Mouse (Mus musculus) heart, embryonic 12.5 days (tissue): ENCODE results near the gene Sik1. TPM values are rescaled to one million over a fixed set of nuclear protein-coding genes. Genes with fewer than 3 reads are reported as not detected.

Experiments used
- ATAC-seq: fragments of 200-750 bp; cut with Nextera tagmentation; 2 replicates; pipeline ENCODE4 v1.8.0; 2017; ENCODE audit warnings: moderate TSS enrichment, moderate library complexity; ENCODE audit not compliant: insufficient number of reproducible peaks, low FRiP score
- H3K27ac ChIP-seq: fragments of 300-500 bp; sonication (generic); 2 replicates; pipeline ENCODE4 v1.5.1; 2016; ENCODE audit warnings: mild to moderate bottlenecking, moderate library complexity; ENCODE audit not compliant: poor library complexity, severe bottlenecking
- H3K27me3 ChIP-seq: fragments of 300-500 bp; sonication (generic); replicated peaks from 2 replicates; pipeline ENCODE4 v1.6.1; 2016; ENCODE audit warnings: mild to moderate bottlenecking, moderate library complexity
- H3K36me3 ChIP-seq: fragments of 300-500 bp; sonication (generic); 2 replicates; pipeline ENCODE4 v1.6.1; 2016; ENCODE audit warnings: mild to moderate bottlenecking, moderate library complexity
- H3K4me1 ChIP-seq: fragments of 300-500 bp; sonication (generic); replicated peaks from 2 replicates; pipeline ENCODE4 v1.6.1; 2016; ENCODE audit warnings: mild to moderate bottlenecking
- H3K4me2 ChIP-seq: fragments of 300-500 bp; sonication (generic); 2 replicates; pipeline ENCODE4 v1.6.1; 2016; ENCODE audit warnings: mild to moderate bottlenecking, moderate library complexity
- H3K4me3 ChIP-seq: fragments of 300-500 bp; sonication (generic); 2 replicates; pipeline ENCODE4 v1.5.1; 2016; ENCODE audit warnings: mild to moderate bottlenecking
- H3K9ac ChIP-seq: fragments of 300-500 bp; sonication (generic); 2 replicates; pipeline ENCODE4 v1.6.1; 2016; ENCODE audit warnings: mild to moderate bottlenecking, moderate library complexity
- H3K9me3 ChIP-seq: fragments of 300-500 bp; sonication (generic); replicated peaks from 2 replicates; pipeline ENCODE4 v1.6.1; 2016; ENCODE audit warnings: mild to moderate bottlenecking, moderate library complexity
- WGBS: fragments of 180-500 bp; shearing (Covaris S2); methylation state at CpG from one replicate; pipeline ENCODE4 v1.1.7; 2016; 5-methylcytosine and 5-hydroxymethylcytosine counted together
- polyA plus RNA-seq: library from polyadenylated mRNA; unstranded; fragments of >200 nt; fragmentation: Nextera tagmentation; extraction: Ambion mirVana; gene quantifications from 2 replicates; pipeline ENCODE4 v1.2.1, GENCODE M21; 2016

The Sik1 gene
- polyA plus RNA-seq, 1 experiment from 2014 or later: 24.3 TPM

GRCm38 (mm10) chr17:31863151-31863815 lies 7.7 kb upstream of the Sik1 start:
- Histone ChIP-seq H3K4me1 (peaks cover 23% of the 10 kb centered on the region), H3K36me3 (no peaks in the 10 kb centered on the region), H3K27me3 (no peaks in the 10 kb centered on the region), H3K4me2 (no peak overlapping the region), H3K4me3 (no peak overlapping the region), H3K27ac (no peak overlapping the region), H3K9ac (no peak overlapping the region), H3K9me3 (no peaks in the 10 kb centered on the region)
- WGBS: 66% methylated on average over 10 of the region's 10 CpGs
- no peak for ATAC-seq

GRCm38 (mm10) chr17:31862136-31862535 lies 6.5 kb upstream of the Sik1 start:
- Histone ChIP-seq H3K27ac (no peak overlapping the region), H3K9ac (no peak overlapping the region), H3K4me3 (no peak overlapping the region), H3K9me3 (no peaks in the 10 kb centered on the region), H3K4me2 (no peak overlapping the region), H3K4me1 (peaks cover 34% of the 10 kb centered on the region), H3K27me3 (no peaks in the 10 kb centered on the region), H3K36me3 (no peaks in the 10 kb centered on the region)
- no peak for ATAC-seq
- 70% methylated on average over 6 of the region's 6 CpGs for WGBS

- H3K27me3 ChIP-seq: no peaks in the 10 kb centered on the region
- H3K9me3 ChIP-seq: no peaks in the 10 kb centered on the region
- H3K36me3 ChIP-seq: no peaks in the 10 kb centered on the region
- no peak overlapping the region for H3K9ac ChIP-seq
- H3K4me2 ChIP-seq: no peak overlapping the region
- WGBS: 81% methylated on average over 5 of the region's 5 CpGs
- no peak for ATAC-seq
- peaks cover 39% of the 10 kb centered on the region for H3K4me1 ChIP-seq
- H3K27ac ChIP-seq: no peak overlapping the region
- H3K4me3 ChIP-seq: no peak overlapping the region
Measured at GRCm38 (mm10) chr17:31861661-31862060, 6.1 kb upstream of the Sik1 start.

GRCm38 (mm10) chr17:31860856-31861255 lies 5.3 kb upstream of the Sik1 start:
- Histone ChIP-seq H3K4me3 (no peak overlapping the region), H3K9ac (no peak overlapping the region), H3K27me3 (no peaks in the 10 kb centered on the region), H3K4me1 (peaks cover 38% of the 10 kb centered on the region), H3K27ac (no peak overlapping the region), H3K9me3 (no peaks in the 10 kb centered on the region), H3K4me2 (no peak overlapping the region), H3K36me3 (no peaks in the 10 kb centered on the region)
- ATAC-seq: no peak
- WGBS: 89% methylated on average over 8 of the region's 8 CpGs

GRCm38 (mm10) chr17:31859367-31859766 lies 3.8 kb upstream of the Sik1 start:
- no peak overlapping the region for H3K4me3 ChIP-seq
- no peak overlapping the region for H3K9ac ChIP-seq
- H3K36me3 ChIP-seq: no peaks in the 10 kb centered on the region
- no peak overlapping the region for H3K4me2 ChIP-seq
- peaks cover 23% of the 10 kb centered on the region for H3K4me1 ChIP-seq
- no peak for ATAC-seq
- no peaks in the 10 kb centered on the region for H3K9me3 ChIP-seq
- 49% methylated on average over 2 of the region's 2 CpGs for WGBS
- H3K27ac ChIP-seq: no peak overlapping the region
- H3K27me3 ChIP-seq: no peaks in the 10 kb centered on the region

GRCm38 (mm10) chr17:31858786-31859185 lies 3.2 kb upstream of the Sik1 start:
- Histone ChIP-seq H3K4me2 (no peak overlapping the region), H3K4me1 (peaks cover 24% of the 10 kb centered on the region), H3K4me3 (no peak overlapping the region), H3K9ac (no peak overlapping the region), H3K27ac (no peak overlapping the region), H3K36me3 (no peaks in the 10 kb centered on the region), H3K9me3 (no peaks in the 10 kb centered on the region), H3K27me3 (no peaks in the 10 kb centered on the region)
- no peak for ATAC-seq
- WGBS: 74% methylated on average over 2 of the region's 2 CpGs

GRCm38 (mm10) chr17:31857903-31858426 lies 2.4 kb upstream of the Sik1 start:
- Histone ChIP-seq H3K27ac (no peak overlapping the region), H3K9me3 (no peaks in the 10 kb centered on the region), H3K4me2 (no peak overlapping the region), H3K4me1 (peaks cover 32% of the 10 kb centered on the region), H3K27me3 (no peaks in the 10 kb centered on the region), H3K36me3 (no peaks in the 10 kb centered on the region), H3K4me3 (no peak overlapping the region), H3K9ac (no peak overlapping the region)
- WGBS: 83% methylated on average over 3 of the region's 3 CpGs
- ATAC-seq: no peak

GRCm38 (mm10) chr17:31857251-31857650 lies 1.6 kb upstream of the Sik1 start:
- 78% methylated on average over 4 of the region's 4 CpGs for WGBS
- H3K9ac ChIP-seq: peak overlapping the region; percentile 72; the same call in 1 of the 2 replicates
- H3K27ac ChIP-seq: peak overlapping the region; percentile 98
- no peak overlapping the region for H3K4me3 ChIP-seq
- H3K36me3 ChIP-seq: no peaks in the 10 kb centered on the region
- peak overlapping the region; percentile 77 for H3K4me2 ChIP-seq
- H3K4me1 ChIP-seq: peaks cover 38% of the 10 kb centered on the region
- ATAC-seq: no peak
- no peaks in the 10 kb centered on the region for H3K27me3 ChIP-seq
- no peaks in the 10 kb centered on the region for H3K9me3 ChIP-seq

GRCm38 (mm10) chr17:31856519-31857160 lies 1.0 kb upstream of the Sik1 start:
- peaks cover 38% of the 10 kb centered on the region for H3K4me1 ChIP-seq
- H3K4me2 ChIP-seq: peak overlapping the region; percentile 77
- 11% methylated on average over 17 of the region's 17 CpGs for WGBS
- peak; percentile 80 for ATAC-seq
- no peaks in the 10 kb centered on the region for H3K27me3 ChIP-seq
- H3K9me3 ChIP-seq: no peaks in the 10 kb centered on the region
- peak overlapping the region; percentile 88 for H3K4me3 ChIP-seq
- peaks cover 2% of the 10 kb centered on the region; the same call in 1 of the 2 replicates for H3K36me3 ChIP-seq
- peak overlapping the region; percentile 98 for H3K27ac ChIP-seq
- peak overlapping the region; percentile 72; the same call in 1 of the 2 replicates for H3K9ac ChIP-seq

- Histone ChIP-seq H3K36me3 (peaks cover 18% of the 10 kb centered on the region), H3K27ac (peak overlapping the region; percentile 88), H3K27me3 (no peaks in the 10 kb centered on the region), H3K9me3 (no peaks in the 10 kb centered on the region), H3K4me3 (peak overlapping the region; percentile 88), H3K4me1 (peaks cover 40% of the 10 kb centered on the region), H3K4me2 (peak overlapping the region; percentile 84), H3K9ac (peak overlapping the region; percentile 98)
- peak; percentile 29 for ATAC-seq
- WGBS: under 1% methylated on average over 73 of the region's 73 CpGs
Measured at GRCm38 (mm10) chr17:31854770-31855596, 621 bp downstream of the Sik1 start.
